Mouse (Mus musculus) heart, embryonic 12.5 days (tissue): ENCODE data around the gene Fat2. TPM values are rescaled to one million over a fixed set of nuclear protein-coding genes. Genes with fewer than 3 reads are reported as not detected.
A peak's percentile ranks its signal among the peaks of the same experiment; 100 is the strongest.

Experiments
- ATAC-seq: fragments of 200-750 bp; cut with Nextera tagmentation; 2 replicates; pipeline ENCODE4 v1.8.0; 2017; ENCODE audit warnings: moderate TSS enrichment, moderate library complexity; ENCODE audit not compliant: insufficient number of reproducible peaks, low FRiP score
- H3K27ac ChIP-seq: fragments of 300-500 bp; sonication (generic); 2 replicates; pipeline ENCODE4 v1.5.1; 2016; ENCODE audit warnings: mild to moderate bottlenecking, moderate library complexity; ENCODE audit not compliant: poor library complexity, severe bottlenecking
- H3K27me3 ChIP-seq: fragments of 300-500 bp; sonication (generic); replicated peaks from 2 replicates; pipeline ENCODE4 v1.6.1; 2016; ENCODE audit warnings: mild to moderate bottlenecking, moderate library complexity
- H3K36me3 ChIP-seq: fragments of 300-500 bp; sonication (generic); 2 replicates; pipeline ENCODE4 v1.6.1; 2016; ENCODE audit warnings: mild to moderate bottlenecking, moderate library complexity
- H3K4me1 ChIP-seq: fragments of 300-500 bp; sonication (generic); replicated peaks from 2 replicates; pipeline ENCODE4 v1.6.1; 2016; ENCODE audit warnings: mild to moderate bottlenecking
- H3K4me2 ChIP-seq: fragments of 300-500 bp; sonication (generic); 2 replicates; pipeline ENCODE4 v1.6.1; 2016; ENCODE audit warnings: mild to moderate bottlenecking, moderate library complexity
- H3K4me3 ChIP-seq: fragments of 300-500 bp; sonication (generic); 2 replicates; pipeline ENCODE4 v1.5.1; 2016; ENCODE audit warnings: mild to moderate bottlenecking
- H3K9ac ChIP-seq: fragments of 300-500 bp; sonication (generic); 2 replicates; pipeline ENCODE4 v1.6.1; 2016; ENCODE audit warnings: mild to moderate bottlenecking, moderate library complexity
- H3K9me3 ChIP-seq: fragments of 300-500 bp; sonication (generic); replicated peaks from 2 replicates; pipeline ENCODE4 v1.6.1; 2016; ENCODE audit warnings: mild to moderate bottlenecking, moderate library complexity
- WGBS: fragments of 180-500 bp; shearing (Covaris S2); methylation state at CpG from one replicate; pipeline ENCODE4 v1.1.7; 2016; 5-methylcytosine and 5-hydroxymethylcytosine counted together
- polyA plus RNA-seq: library from polyadenylated mRNA; unstranded; fragments of >200 nt; fragmentation: Nextera tagmentation; extraction: Ambion mirVana; gene quantifications from 2 replicates; pipeline ENCODE4 v1.2.1, GENCODE M21; 2016

The Fat2 gene
- not detected in 2 replicates for polyA plus RNA-seq

- Histone ChIP-seq H3K27ac (no peak within 1 kb of the TSS), H3K4me1 (no peaks in the 10 kb centered on the region), H3K9ac (no peak within 1 kb of the TSS), H3K36me3 (no peaks in the 10 kb centered on the region), H3K4me3 (no peak within 1 kb of the TSS), H3K27me3 (peaks cover 17% of the 10 kb centered on the region; the same call in 1 of the 2 replicates), H3K9me3 (no peaks in the 10 kb centered on the region), H3K4me2 (no peak within 1 kb of the TSS)
- ATAC-seq = no peak
- 41% methylated on average over 13 of the region's 13 CpGs for WGBS
These were observed at the start of gene Fat2 for GRCm38 (mm10) chr11:55336101-55336891. Gene Fat2 (minus strand): TSS chr11:55336564.

DNA sequence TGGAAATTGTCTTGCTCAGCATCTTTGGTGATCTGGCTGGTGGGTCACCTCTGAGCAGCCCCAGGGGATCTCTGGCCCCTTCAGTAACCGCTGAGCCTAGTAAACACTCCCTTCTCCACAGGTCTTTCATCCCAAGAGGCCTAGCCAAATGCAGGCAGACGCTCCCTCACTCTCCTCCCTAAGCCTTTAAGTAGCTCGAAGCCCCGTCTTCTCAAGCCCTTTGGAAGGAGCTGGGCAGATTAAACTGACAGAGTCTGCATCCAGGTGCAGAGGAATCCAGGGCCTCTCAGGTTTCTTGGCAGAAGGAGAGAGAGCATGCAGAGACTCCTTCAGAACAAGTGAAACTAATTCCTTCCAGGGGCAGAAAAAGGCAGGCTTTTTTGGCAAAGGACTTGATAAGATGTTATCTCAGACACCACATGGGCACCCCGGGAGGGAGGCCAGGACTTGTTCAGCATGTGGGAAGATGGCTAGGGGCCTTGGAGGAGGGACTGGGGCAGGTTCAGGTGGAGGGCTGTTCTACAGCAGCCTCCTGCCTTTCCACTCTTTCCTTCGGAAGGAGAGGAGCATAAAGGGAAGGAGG lies 47.2 kb upstream of the Fat2 start:
- H3K27me3 ChIP-seq = peaks cover 11% of the 10 kb centered on the region
- no peak for ATAC-seq
- peaks cover 16% of the 10 kb centered on the region for H3K4me1 ChIP-seq
- H3K9me3 ChIP-seq = no peaks in the 10 kb centered on the region
- H3K4me2 ChIP-seq = no peak overlapping the region
- 26% methylated on average over 6 of the region's 6 CpGs for WGBS
- no peak overlapping the region for H3K4me3 ChIP-seq
- H3K27ac ChIP-seq = no peak overlapping the region
- H3K9ac ChIP-seq = no peak overlapping the region
- H3K36me3 ChIP-seq = no peaks in the 10 kb centered on the region

GRCm38 (mm10) chr11:55380908-55381307 lies 44.5 kb upstream of the Fat2 start:
- Histone ChIP-seq H3K9ac (no peak overlapping the region), H3K9me3 (no peaks in the 10 kb centered on the region), H3K27ac (no peak overlapping the region), H3K4me2 (peak overlapping the region; percentile 11; the same call in 1 of the 2 replicates), H3K27me3 (peaks cover 12% of the 10 kb centered on the region), H3K4me1 (peaks cover 20% of the 10 kb centered on the region), H3K4me3 (no peak overlapping the region), H3K36me3 (no peaks in the 10 kb centered on the region)
- no peak for ATAC-seq
- WGBS = 18% methylated on average over 6 of the region's 6 CpGs

GRCm38 (mm10) chr11:55378371-55378770 lies 42.0 kb upstream of the Fat2 start:
- Histone ChIP-seq H3K9ac (no peak overlapping the region), H3K4me3 (no peak overlapping the region), H3K36me3 (no peaks in the 10 kb centered on the region), H3K27me3 (peaks cover 10% of the 10 kb centered on the region), H3K4me2 (no peak overlapping the region), H3K4me1 (peaks cover 20% of the 10 kb centered on the region), H3K27ac (no peak overlapping the region), H3K9me3 (no peaks in the 10 kb centered on the region)
- ATAC-seq = peak; percentile 67
- WGBS = 33% methylated on average over 5 of the region's 5 CpGs

DNA sequence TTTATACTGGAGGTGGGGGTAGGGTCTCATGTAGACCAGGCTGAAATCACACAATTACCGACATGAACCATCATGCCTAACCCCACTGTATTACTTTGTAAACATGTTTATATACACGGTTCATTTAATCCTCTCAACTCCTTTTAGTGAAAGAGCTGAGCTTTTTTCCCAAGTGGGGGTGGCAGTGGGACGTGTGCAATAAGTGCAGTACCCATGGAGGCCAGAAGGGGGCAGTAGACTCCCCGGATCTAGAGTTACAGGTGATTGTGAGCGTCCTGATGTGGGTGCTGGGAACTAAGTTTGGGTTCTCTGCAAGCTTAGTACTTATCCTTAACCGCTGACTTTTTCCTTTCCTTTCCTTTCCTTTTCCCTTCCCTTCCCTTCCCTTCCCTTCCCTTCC lies 37.5 kb upstream of the Fat2 start:
- Histone ChIP-seq H3K36me3 (no peaks in the 10 kb centered on the region), H3K9ac (no peak overlapping the region), H3K4me3 (no peak overlapping the region), H3K27ac (no peak overlapping the region), H3K4me2 (no peak overlapping the region), H3K27me3 (peaks cover 16% of the 10 kb centered on the region), H3K4me1 (peaks cover 10% of the 10 kb centered on the region), H3K9me3 (no peaks in the 10 kb centered on the region)
- WGBS = 48% methylated on average over 6 of the region's 6 CpGs
- ATAC-seq = no peak

- WGBS = 73% methylated on average over 12 of the region's 12 CpGs
- Histone ChIP-seq H3K4me1 (peaks cover 7% of the 10 kb centered on the region; the same call in 1 of the 2 replicates), H3K9ac (no peak overlapping the region), H3K36me3 (no peaks in the 10 kb centered on the region), H3K4me2 (no peak overlapping the region), H3K27ac (no peak overlapping the region), H3K27me3 (peaks cover 16% of the 10 kb centered on the region), H3K4me3 (no peak overlapping the region), H3K9me3 (no peaks in the 10 kb centered on the region)
- no peak for ATAC-seq
These were observed 37.0 kb upstream of the Fat2 start for GRCm38 (mm10) chr11:55373373-55373772.

DNA sequence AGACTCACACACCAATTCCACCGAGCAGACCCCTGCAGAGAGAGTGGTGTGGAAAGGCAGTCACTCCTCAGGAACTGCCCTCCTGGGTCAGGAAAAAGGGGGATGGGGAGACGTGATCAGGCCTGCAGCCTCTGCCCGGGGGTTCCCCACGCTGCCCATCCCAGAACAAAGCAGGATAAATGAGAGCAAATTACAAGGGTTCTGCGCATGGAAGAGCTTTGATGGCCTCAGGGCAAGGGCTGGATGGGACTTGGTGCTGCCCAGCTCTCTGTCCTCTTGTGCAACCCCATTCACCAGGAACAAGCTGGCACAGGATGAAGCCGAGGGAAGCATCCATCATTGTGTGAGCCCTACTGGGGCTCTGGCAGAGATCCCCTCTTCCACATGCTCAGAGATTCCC lies 35.6 kb upstream of the Fat2 start:
- Histone ChIP-seq H3K4me3 (no peak overlapping the region), H3K27me3 (peaks cover 16% of the 10 kb centered on the region), H3K36me3 (no peaks in the 10 kb centered on the region), H3K9ac (no peak overlapping the region), H3K4me1 (peaks cover 6% of the 10 kb centered on the region), H3K4me2 (no peak overlapping the region), H3K9me3 (no peaks in the 10 kb centered on the region), H3K27ac (no peak overlapping the region)
- WGBS = 57% methylated on average over 6 of the region's 6 CpGs
- no peak for ATAC-seq

DNA sequence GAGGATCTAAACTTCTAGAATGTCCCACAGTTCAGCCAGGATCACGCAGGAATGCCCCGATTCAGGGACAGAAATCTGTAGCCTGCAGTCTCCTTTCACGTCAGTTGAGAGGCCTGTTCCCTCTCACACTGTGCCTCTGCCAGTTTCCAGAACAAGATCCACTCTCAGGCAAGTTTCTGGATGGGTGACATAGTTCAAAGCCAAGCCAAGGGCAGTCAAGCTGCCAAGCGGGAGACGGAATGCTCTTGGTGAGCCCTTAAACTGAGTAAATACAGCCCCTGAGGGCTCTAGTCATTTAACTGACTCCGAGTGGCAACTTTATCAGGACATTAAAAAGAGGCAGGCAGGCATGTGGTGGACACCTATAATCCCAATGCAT lies 32.7 kb upstream of the Fat2 start:
- H3K9ac ChIP-seq = no peak overlapping the region
- no peaks in the 10 kb centered on the region for H3K9me3 ChIP-seq
- H3K36me3 ChIP-seq = no peaks in the 10 kb centered on the region
- H3K4me1 ChIP-seq = peaks cover 16% of the 10 kb centered on the region
- H3K4me2 ChIP-seq = no peak overlapping the region
- peak overlapping the region; percentile 54 for H3K27ac ChIP-seq
- 36% methylated on average over 6 of the region's 6 CpGs for WGBS
- H3K27me3 ChIP-seq = peaks cover 12% of the 10 kb centered on the region
- no peak for ATAC-seq
- H3K4me3 ChIP-seq = no peak overlapping the region

GRCm38 (mm10) chr11:55368388-55369092 lies 32.2 kb upstream of the Fat2 start:
- H3K27ac ChIP-seq = peak overlapping the region; percentile 54
- H3K9ac ChIP-seq = no peak overlapping the region

DNA sequence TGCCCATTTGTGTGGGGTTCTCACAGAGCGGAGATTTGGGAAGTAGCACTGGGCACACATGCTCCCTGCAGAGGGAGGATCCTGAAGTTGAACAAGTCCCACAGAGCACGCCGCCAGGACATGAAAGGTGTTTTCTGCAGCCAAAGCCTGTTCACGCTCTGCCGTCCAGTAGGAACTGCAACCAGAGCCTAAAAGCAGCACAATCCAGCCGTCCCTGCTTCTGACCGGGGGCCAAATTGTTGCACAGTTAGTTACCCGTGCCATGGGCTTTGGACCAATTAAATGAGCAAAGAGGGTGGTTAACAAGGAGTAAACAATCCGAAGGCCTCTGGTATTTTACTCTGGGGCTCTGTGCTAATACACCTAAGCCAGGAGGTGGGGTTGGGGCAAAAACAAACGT lies 31.4 kb upstream of the Fat2 start:
- no peaks in the 10 kb centered on the region for H3K36me3 ChIP-seq
- no peak overlapping the region for H3K9ac ChIP-seq
- H3K27ac ChIP-seq = no peak overlapping the region
- H3K9me3 ChIP-seq = no peaks in the 10 kb centered on the region
- WGBS = 70% methylated on average over 10 of the region's 10 CpGs
- H3K4me1 ChIP-seq = peaks cover 16% of the 10 kb centered on the region
- no peak for ATAC-seq
- 0 out of 2 replicates have a peak, but pooled peaks cover 5% of the 10 kb centered on the region for H3K27me3 ChIP-seq
- no peak overlapping the region for H3K4me2 ChIP-seq
- H3K4me3 ChIP-seq = no peak overlapping the region

More at GRCm38 (mm10) chr11:55368388-55369092, 32.2 kb upstream of the Fat2 start:
- Histone ChIP-seq H3K27me3 (peaks cover 7% of the 10 kb centered on the region; the same call in 1 of the 2 replicates), H3K9me3 (no peaks in the 10 kb centered on the region), H3K4me1 (peaks cover 16% of the 10 kb centered on the region), H3K4me2 (no peak overlapping the region), H3K4me3 (no peak overlapping the region), H3K36me3 (no peaks in the 10 kb centered on the region)
- WGBS = 57% methylated on average over 4 of the region's 4 CpGs
- no peak for ATAC-seq

DNA sequence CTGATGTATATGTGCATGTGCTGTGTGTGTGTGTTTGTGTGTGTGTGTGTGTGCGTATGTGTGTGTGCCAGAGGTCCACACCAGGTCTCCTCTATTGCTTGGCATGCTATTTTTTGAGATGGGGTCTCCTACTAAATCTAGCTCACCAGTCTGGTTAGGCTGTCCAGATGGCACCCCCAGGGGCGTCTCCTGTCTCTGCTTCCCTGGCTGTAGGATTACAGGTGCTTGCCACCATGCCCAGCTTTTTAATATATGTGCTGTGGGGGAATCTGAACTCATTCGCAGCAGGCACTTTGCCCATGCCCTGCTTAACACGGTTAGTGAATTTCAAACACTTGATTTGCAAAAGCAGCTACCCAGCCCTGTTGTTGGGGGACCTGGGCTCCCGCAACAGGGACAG lies 29.5 kb upstream of the Fat2 start:
- H3K9me3 ChIP-seq = no peaks in the 10 kb centered on the region
- H3K4me2 ChIP-seq = no peak overlapping the region
- H3K4me3 ChIP-seq = no peak overlapping the region
- H3K9ac ChIP-seq = no peak overlapping the region
- no peaks in the 10 kb centered on the region for H3K36me3 ChIP-seq
- H3K27me3 ChIP-seq = no peaks in the 10 kb centered on the region
- WGBS = 82% methylated on average over 5 of the region's 5 CpGs
- ATAC-seq = no peak
- H3K27ac ChIP-seq = no peak overlapping the region
- H3K4me1 ChIP-seq = peaks cover 16% of the 10 kb centered on the region
